ENCODE assay signal across 8 mouse cellular contexts in genomic region chr17:11611459-11611858, GRCm38 (mm10).
DNase-seq lines count a peak whose midpoint lies in the region; ATAC-seq and TF ChIP-seq lines count a peak whose summit lies in the region.

No protein-coding gene starts in this region.

- in situ Hi-C loops in CH12.LX (cut with MboI; ENCODE audit: low pct_ligation_motif_present, low pct_unique_long_range_greater_than_20kb, low sequenced_read_pairs) = no loop called here

- no peak for TF ChIP-seq POLR2A in CH12.LX (IDR thresholded peaks at IDR 0.05; ENCODE audit: low read depth, low read length)
- TF ChIP-seq POLR2A in cerebellum, adult 2 months (IDR thresholded peaks at IDR 0.05; ENCODE audit: borderline replicate concordance, insufficient read depth, low read length) = no peak

- TF ChIP-seq RAD21 in CH12.LX (IDR thresholded peaks at IDR 0.05; ENCODE audit: low read depth, low read length) = peak; percentile 79

- DNase-seq in gastrocnemius, adult 18-20 months (ENCODE audit: low spot score) = peak; percentile 46
- no peak for DNase-seq in gastrocnemius, postnatal 36 days
- DNase-seq in CH12.LX (ENCODE audit: extremely low read depth) = peak; percentile 59
- DNase-seq in cerebellum, adult 2 months = peak; percentile 69 to 74
- peak; percentile 61 to 77 for DNase-seq in frontal cortex, postnatal 10 days (ENCODE audit: low spot score in 2 of 2)
- DNase-seq in kidney, postnatal 25 days = peak; percentile 56 to 71
- DNase-seq in right cerebral cortex, postnatal 36 days (ENCODE audit: low spot score in 2 of 2) = peak; percentile 47 to 55

- dilution Hi-C loops in CH12.LX (cut with MboI; ENCODE audit: extremely low pct_ligation_motif_present, extremely low pct_unique_long_range_greater_than_20kb, low sequenced_read_pairs) = no loop called here

- WGBS in cerebellum, adult 2 months = 4% methylated on average over 7 of the region's 7 CpGs
- WGBS in lung, embryonic 16.5 days = 7% methylated on average over 7 of the region's 7 CpGs

- intact Hi-C loops in gastrocnemius, postnatal 36 days (cut with DNase I) = no loop called here

- H3K4me1 ChIP-seq in CH12.LX (ENCODE audit: control insufficient read depth in 1 of 2, insufficient read depth in 2 of 2) = peaks cover 2 to 10% of the 10 kb centered on the region in 2 experiments; a peak in 2 of 4 replicates
- H3K4me1 ChIP-seq in cerebellum, adult 2 months (ENCODE audit: control insufficient read depth, insufficient read depth, low read length) = peaks cover 4% of the 10 kb centered on the region; the same call in 1 of the 2 replicates
- 0 out of 2 replicates have a peak, but pooled peaks cover 2% of the 10 kb centered on the region for H3K4me1 ChIP-seq in lung, embryonic 16.5 days (replicated peaks; ENCODE audit: control insufficient read depth, insufficient read depth, low read length)

- no peaks in the 10 kb centered on the region for H3K9me3 ChIP-seq in CH12.LX (replicated peaks; ENCODE audit: low read length)
- no peaks in the 10 kb centered on the region for H3K9me3 ChIP-seq in lung, embryonic 16.5 days (ENCODE audit: control insufficient read depth, low read length)

- no peak overlapping the region for H3K27ac ChIP-seq in CH12.LX (ENCODE audit: insufficient read depth, low read depth)
- no peak overlapping the region for H3K27ac ChIP-seq in cerebellum, adult 2 months (ENCODE audit: insufficient read depth, low read length)
- no peak overlapping the region for H3K27ac ChIP-seq in lung, embryonic 16.5 days (ENCODE audit: low read length)

- TF ChIP-seq CTCF in CH12.LX (conservative IDR thresholded peaks at IDR 0.05 in 1 of 2, IDR thresholded peaks at IDR 0.05 in 1 of 2; ENCODE audit: low read depth in 2 of 2, low read length in 2 of 2) = peak; percentile 55 to 76; a peak in 3 of 4 replicates
- TF ChIP-seq CTCF in cerebellum, adult 2 months (IDR thresholded peaks at IDR 0.05; ENCODE audit: borderline replicate concordance, insufficient read depth, low read depth, low read length) = peak; percentile 92

- ATAC-seq in lung, embryonic 16.5 days (ENCODE audit: low read depth) = 0 out of 2 replicates have a peak, but pooled peaks have one; percentile 6

- TF ChIP-seq EP300 in CH12.LX (IDR thresholded peaks at IDR 0.05; ENCODE audit: low read length) = no peak

- H3K36me3 ChIP-seq in CH12.LX (replicated peaks in 1 of 2; ENCODE audit: control insufficient read depth in 1 of 2, insufficient read depth in 1 of 2, low read length in 1 of 2) = no peaks in the 10 kb centered on the region
- no peaks in the 10 kb centered on the region for H3K36me3 ChIP-seq in lung, embryonic 16.5 days (ENCODE audit: control insufficient read depth, insufficient read depth, low read length)

- no peak overlapping the region for H3K9ac ChIP-seq in CH12.LX (ENCODE audit: insufficient read depth, low read depth)
- no peak overlapping the region for H3K9ac ChIP-seq in lung, embryonic 16.5 days (ENCODE audit: low read length)

- H3K4me2 ChIP-seq in CH12.LX (ENCODE audit: insufficient read depth, low read depth, poor library complexity, severe bottlenecking) = peak overlapping the region; percentile 59
- H3K4me2 ChIP-seq in lung, embryonic 16.5 days (ENCODE audit: low read depth, low read length) = no peak overlapping the region

- no peaks in the 10 kb centered on the region for H3K79me2 ChIP-seq in CH12.LX (replicated peaks; ENCODE audit: control insufficient read depth, extremely low read depth, insufficient read depth, poor library complexity, severe bottlenecking)

- no peak overlapping the region for H3K4me3 ChIP-seq in CH12.LX (replicated peaks in 1 of 3; ENCODE audit: low read depth in 2 of 3, low read length in 2 of 3, poor library complexity in 1 of 3)
- no peak overlapping the region for H3K4me3 ChIP-seq in cerebellum, adult 2 months (replicated peaks; ENCODE audit: insufficient read depth, low read depth, low read length)
- H3K4me3 ChIP-seq in lung, embryonic 16.5 days (ENCODE audit: low read length) = no peak overlapping the region

- no peaks in the 10 kb centered on the region for H3K27me3 ChIP-seq in CH12.LX (replicated peaks)
- H3K27me3 ChIP-seq in cerebellum, adult 2 months (ENCODE audit: control insufficient read depth, insufficient read depth, low read length) = no peaks in the 10 kb centered on the region
- no peaks in the 10 kb centered on the region for H3K27me3 ChIP-seq in lung, embryonic 16.5 days (ENCODE audit: control insufficient read depth, insufficient read depth, low read depth, low read length)

TF ChIP-seq in CH12.LX, 34 proteins besides CTCF, POLR2A, EP300 and RAD21:
- TF ChIP-seq MYC (IDR thresholded peaks at IDR 0.05; ENCODE audit: low read depth, low read length) (peak; percentile 79), JUND (conservative IDR thresholded peaks at IDR 0.05; ENCODE audit: low read depth, low read length) (no peak), MAFK (IDR thresholded peaks at IDR 0.05; ENCODE audit: insufficient replicate concordance, low read length) (0 out of 2 replicates have a peak, but pooled peaks have one; percentile 2), KAT2A (IDR thresholded peaks at IDR 0.05; ENCODE audit: insufficient replicate concordance, low read length) (no peak), MAX (IDR thresholded peaks at IDR 0.05; ENCODE audit: low read length) (peak; percentile 61; the same call in 1 of the 2 replicates), ELF1 (IDR thresholded peaks at IDR 0.05; ENCODE audit: low read depth, low read length) (peak; percentile 50; the same call in 1 of the 2 replicates), IRF4 (IDR thresholded peaks at IDR 0.05; ENCODE audit: low read depth, low read length) (no peak), SMC3 (IDR thresholded peaks at IDR 0.05; ENCODE audit: low read depth, low read length) (peak; percentile 51), BHLHE40 (IDR thresholded peaks at IDR 0.05; ENCODE audit: low read depth, low read length) (peak; percentile 36; the same call in 1 of the 2 replicates)

Comparison
In these comparisons a context has a peak if more than half of its experiments do, and no peak if none do; other contexts are left out.
1. DNase-seq: peak in gastrocnemius, adult 18-20 months (single experiment), CH12.LX (single experiment), cerebellum, adult 2 months (2 of 2), frontal cortex, postnatal 10 days (2 of 2), kidney, postnatal 25 days (2 of 2) and right cerebral cortex, postnatal 36 days (2 of 2); none in gastrocnemius, postnatal 36 days (0 of 2).